Mouse (Mus musculus) hindbrain, embryonic 11.5 days (tissue): ENCODE results near the gene Dclk1. TPM values are rescaled to one million over a fixed set of nuclear protein-coding genes. Genes with fewer than 3 reads are reported as not detected.
A peak's percentile ranks its signal among the peaks of the same experiment; 100 is the strongest.

Source experiments
- ATAC-seq: fragments of 200-750 bp; cut with Nextera tagmentation; 2 replicates; pipeline ENCODE4 v1.8.0; 2017; ENCODE audit warnings: mild to moderate bottlenecking, moderate TSS enrichment, moderate library complexity; ENCODE audit not compliant: low FRiP score
- DNase-seq: peaks from one replicate; pipeline ENCODE4 v3.0.0-alpha.2; 2015; ENCODE audit warnings: low spot score
- H3K27ac ChIP-seq: fragments of 300-500 bp; sonication (generic); 2 replicates; pipeline ENCODE4 v1.5.1; 2014; ENCODE audit warnings: mild to moderate bottlenecking, low read depth, low read length
- H3K27me3 ChIP-seq: fragments of 300-500 bp; sonication (generic); 2 replicates; pipeline ENCODE4 v1.6.1; 2014; ENCODE audit warnings: mild to moderate bottlenecking, low read length, moderate library complexity, mixed read lengths; ENCODE audit not compliant: control insufficient read depth, insufficient read depth
- H3K36me3 ChIP-seq: fragments of 300-500 bp; sonication (generic); 2 replicates; pipeline ENCODE4 v1.6.1; 2014; ENCODE audit warnings: mild to moderate bottlenecking, low read length, moderate library complexity, mixed read lengths; ENCODE audit not compliant: control insufficient read depth, insufficient read depth
- H3K4me1 ChIP-seq: fragments of 300-500 bp; sonication (generic); replicated peaks from 2 replicates; pipeline ENCODE4 v1.6.1; 2014; ENCODE audit warnings: low read length, mixed read lengths; ENCODE audit not compliant: control insufficient read depth, insufficient read depth
- H3K4me2 ChIP-seq: fragments of 300-500 bp; sonication (generic); replicated peaks from 2 replicates; pipeline ENCODE4 v1.6.1; 2014; ENCODE audit warnings: mild to moderate bottlenecking, low read depth, low read length
- H3K4me3 ChIP-seq: fragments of 300-500 bp; sonication (generic); 2 replicates; pipeline ENCODE4 v1.5.1; 2014; ENCODE audit warnings: low read depth, low read length
- H3K9ac ChIP-seq: fragments of 300-500 bp; sonication (generic); 2 replicates; pipeline ENCODE4 v1.6.1; 2014; ENCODE audit warnings: low read depth, low read length
- H3K9me3 ChIP-seq: fragments of 300-500 bp; sonication (generic); 2 replicates; pipeline ENCODE4 v1.6.1; 2016; ENCODE audit warnings: low read length; ENCODE audit not compliant: control insufficient read depth
- WGBS: fragments of 180-500 bp; shearing (Covaris S2); extraction: QIAGEN DNeasy Blood & Tissue Kit; methylation state at CpG from one replicate; pipeline ENCODE4 v1.1.7; 2014; 5-methylcytosine and 5-hydroxymethylcytosine counted together
- polyA plus RNA-seq: library from polyadenylated mRNA; unstranded; fragments of >200 nt; fragmentation: Nextera tagmentation; extraction: Ambion mirVana; gene quantifications from 2 replicates; pipeline ENCODE4 v1.2.1, GENCODE M21; 2014

The Dclk1 gene
- polyA plus RNA-seq, 1 experiment from 2014 or later = 94.8 TPM

GRCm38 (mm10) chr3:55411547-55411946, 169.4 kb downstream of the Dclk1 start:
- no peak for DNase-seq

GRCm38 (mm10) chr3:55415527-55415950, 173.4 kb downstream of the Dclk1 start:
- no peaks in the 10 kb centered on the region for H3K36me3 ChIP-seq
- H3K27me3 ChIP-seq = no peaks in the 10 kb centered on the region
- H3K4me1 ChIP-seq = peaks cover 4% of the 10 kb centered on the region
- H3K9ac ChIP-seq = 0 out of 2 replicates have a peak overlapping the region, but pooled peaks have one; percentile 34
- ATAC-seq = peak; percentile 45; the same call in 1 of the 2 replicates
- 17% methylated on average over 14 of the region's 14 CpGs for WGBS
- DNase-seq = peak; percentile 52
- peak overlapping the region; percentile 62; the same call in 1 of the 2 replicates for H3K27ac ChIP-seq
- no peaks in the 10 kb centered on the region for H3K9me3 ChIP-seq
- no peak overlapping the region for H3K4me3 ChIP-seq
- H3K4me2 ChIP-seq = peak overlapping the region; percentile 17; the same call in 1 of the 2 replicates

More at GRCm38 (mm10) chr3:55411547-55411946, 169.4 kb downstream of the Dclk1 start:
- peaks cover 4% of the 10 kb centered on the region for H3K4me1 ChIP-seq
- no peak overlapping the region for H3K4me3 ChIP-seq
- ATAC-seq = no peak
- no peak overlapping the region for H3K4me2 ChIP-seq
- no peak overlapping the region for H3K27ac ChIP-seq
- H3K27me3 ChIP-seq = no peaks in the 10 kb centered on the region
- no peak overlapping the region for H3K9ac ChIP-seq
- no peaks in the 10 kb centered on the region for H3K9me3 ChIP-seq
- no peaks in the 10 kb centered on the region for H3K36me3 ChIP-seq

- Histone ChIP-seq H3K27me3 (no peaks in the 10 kb centered on the region), H3K36me3 (no peaks in the 10 kb centered on the region), H3K9ac (no peak overlapping the region), H3K4me2 (no peak overlapping the region), H3K9me3 (no peaks in the 10 kb centered on the region), H3K4me1 (peaks cover 7% of the 10 kb centered on the region), H3K4me3 (no peak overlapping the region), H3K27ac (no peak overlapping the region)
- DNase-seq (no peak), ATAC-seq (no peak)
- 67% methylated on average over 6 of the region's 6 CpGs for WGBS
Measured at GRCm38 (mm10) chr3:55418845-55419244, 176.7 kb downstream of the Dclk1 start.

GRCm38 (mm10) chr3:55419334-55419733, 177.2 kb downstream of the Dclk1 start:
- no peak overlapping the region for H3K27ac ChIP-seq
- WGBS = 21% methylated on average over 3 of the region's 3 CpGs
- no peaks in the 10 kb centered on the region for H3K9me3 ChIP-seq
- no peak for DNase-seq
- peaks cover 7% of the 10 kb centered on the region for H3K4me1 ChIP-seq
- no peak overlapping the region for H3K9ac ChIP-seq
- H3K4me3 ChIP-seq = no peak overlapping the region
- no peaks in the 10 kb centered on the region for H3K36me3 ChIP-seq
- H3K4me2 ChIP-seq = no peak overlapping the region
- H3K27me3 ChIP-seq = no peaks in the 10 kb centered on the region
- no peak for ATAC-seq

- Histone ChIP-seq H3K27ac (no peak overlapping the region), H3K36me3 (no peaks in the 10 kb centered on the region), H3K4me3 (no peak overlapping the region), H3K9ac (no peak overlapping the region), H3K4me2 (no peak overlapping the region), H3K27me3 (no peaks in the 10 kb centered on the region), H3K4me1 (peaks cover 5% of the 10 kb centered on the region), H3K9me3 (no peaks in the 10 kb centered on the region)
- no peak for ATAC-seq
- WGBS = 60% methylated on average over 8 of the region's 8 CpGs
- no peak for DNase-seq
Measured at GRCm38 (mm10) chr3:55420436-55421083, 178.4 kb downstream of the Dclk1 start.

- WGBS = 23% methylated on average over 11 of the region's 11 CpGs
- Histone ChIP-seq H3K4me2 (0 out of 2 replicates have a peak overlapping the region, but pooled peaks have one; percentile 15), H3K27ac (0 out of 2 replicates have a peak overlapping the region, but pooled peaks have one; percentile 47), H3K9ac (no peak overlapping the region), H3K4me3 (no peak overlapping the region), H3K27me3 (no peaks in the 10 kb centered on the region), H3K4me1 (peaks cover 3% of the 10 kb centered on the region), H3K9me3 (no peaks in the 10 kb centered on the region), H3K36me3 (no peaks in the 10 kb centered on the region)
- peak; percentile 93 for ATAC-seq
- DNase-seq = peak; percentile 72
Measured at GRCm38 (mm10) chr3:55423640-55424397, 181.7 kb downstream of the Dclk1 start.

GRCm38 (mm10) chr3:55430022-55430549, 187.9 kb downstream of the Dclk1 start:
- no peaks in the 10 kb centered on the region for H3K27me3 ChIP-seq
- H3K27ac ChIP-seq = no peak overlapping the region
- H3K4me3 ChIP-seq = no peak overlapping the region
- H3K36me3 ChIP-seq = no peaks in the 10 kb centered on the region
- ATAC-seq (no peak), DNase-seq (no peak)
- no peaks in the 10 kb centered on the region for H3K9me3 ChIP-seq
- H3K4me1 ChIP-seq = no peaks in the 10 kb centered on the region
- WGBS = 87% methylated on average over 2 of the region's 2 CpGs
- H3K4me2 ChIP-seq = no peak overlapping the region
- H3K9ac ChIP-seq = no peak overlapping the region

GRCm38 (mm10) chr3:55431223-55431622, 189.1 kb downstream of the Dclk1 start:
- no peak for DNase-seq
- Histone ChIP-seq H3K36me3 (no peaks in the 10 kb centered on the region), H3K9me3 (no peaks in the 10 kb centered on the region), H3K9ac (no peak overlapping the region), H3K27me3 (no peaks in the 10 kb centered on the region), H3K4me2 (no peak overlapping the region), H3K4me3 (no peak overlapping the region), H3K4me1 (no peaks in the 10 kb centered on the region), H3K27ac (no peak overlapping the region)
- no peak for ATAC-seq
- 91% methylated on average over 3 of the region's 3 CpGs for WGBS
